Mouse (Mus musculus): ENCODE measurements around the gene Ppp1r9a.

DNA sequence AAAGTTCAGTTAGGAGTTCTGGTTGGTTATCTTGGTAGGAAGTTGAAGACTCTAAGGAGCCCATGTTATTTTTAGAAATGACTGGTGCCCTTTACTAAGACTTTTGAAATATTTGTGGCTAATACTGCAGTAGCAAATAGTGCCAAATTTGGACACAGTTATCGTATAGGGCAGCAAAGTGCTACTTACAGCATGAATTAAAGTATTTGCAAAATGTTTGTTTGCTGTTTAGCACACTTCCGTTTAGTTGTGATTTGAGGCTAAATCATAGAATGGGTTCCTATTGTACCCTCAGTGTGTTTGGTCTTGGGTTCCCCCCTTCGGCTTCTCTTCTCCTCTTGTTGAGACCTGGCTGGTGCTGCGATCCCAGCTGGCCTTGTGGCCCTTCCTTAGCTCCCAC lies 45.3 kb downstream of the Ppp1r9a start:
- TF ChIP-seq CTCF (IDR thresholded peaks at IDR 0.05; ENCODE audit: control insufficient read depth, insufficient read depth, low read length): no peak
- TF ChIP-seq POLR2A (IDR thresholded peaks at IDR 0.05; ENCODE audit: borderline replicate concordance, control insufficient read depth, low read depth, low read length): no peak
